Mouse (Mus musculus) limb, embryonic 13.5 days (tissue): ENCODE results near the gene Xxylt1. TPM values are rescaled to one million over a fixed set of nuclear protein-coding genes. Genes with fewer than 3 reads are reported as not detected.

Source experiments
- ATAC-seq: fragments of 200-750 bp; cut with Nextera tagmentation; 2 replicates; pipeline ENCODE4 v1.8.0; 2017; ENCODE audit warnings: low read depth, moderate number of reproducible peaks, moderate TSS enrichment; ENCODE audit not compliant: low FRiP score
- H3K27ac ChIP-seq: fragments of 300-500 bp; sonication (generic); 2 replicates; pipeline ENCODE4 v1.5.1; 2015; ENCODE audit warnings: inconsistent platforms, mild to moderate bottlenecking, moderate library complexity
- H3K27me3 ChIP-seq: fragments of 300-500 bp; sonication (generic); 2 replicates; pipeline ENCODE4 v1.6.1; 2015; ENCODE audit warnings: mild to moderate bottlenecking, inconsistent platforms
- H3K36me3 ChIP-seq: fragments of 300-500 bp; sonication (generic); 2 replicates; pipeline ENCODE4 v1.6.1; 2015; ENCODE audit warnings: inconsistent platforms, mild to moderate bottlenecking, moderate library complexity
- H3K4me1 ChIP-seq: fragments of 300-500 bp; sonication (generic); 2 replicates; pipeline ENCODE4 v1.6.1; 2015; ENCODE audit warnings: inconsistent platforms
- H3K4me2 ChIP-seq: fragments of 300-500 bp; sonication (generic); replicated peaks from 2 replicates; pipeline ENCODE4 v1.6.1; 2015; ENCODE audit warnings: inconsistent platforms, mild to moderate bottlenecking, moderate library complexity
- H3K4me3 ChIP-seq: fragments of 300-500 bp; sonication (generic); 2 replicates; pipeline ENCODE4 v1.5.1; 2015; ENCODE audit warnings: moderate library complexity, mild to moderate bottlenecking, inconsistent platforms
- H3K9ac ChIP-seq: fragments of 300-500 bp; sonication (generic); 2 replicates; pipeline ENCODE4 v1.6.1; 2015; ENCODE audit warnings: mild to moderate bottlenecking, inconsistent platforms
- H3K9me3 ChIP-seq: fragments of 300-500 bp; sonication (generic); 2 replicates; pipeline ENCODE4 v1.6.1; 2016; ENCODE audit warnings: inconsistent platforms
- WGBS: fragments of 180-500 bp; shearing (Covaris S2); methylation state at CpG from one replicate; pipeline ENCODE4 v1.1.7; 2015; 5-methylcytosine and 5-hydroxymethylcytosine counted together
- polyA plus RNA-seq: library from polyadenylated mRNA; unstranded; fragments of >200 nt; fragmentation: Nextera tagmentation; extraction: Ambion mirVana; gene quantifications from 2 replicates; pipeline ENCODE4 v1.2.1, GENCODE M21; 2015

Xxylt1 gene
- polyA plus RNA-seq = 17.9 and 18.3 TPM in 2 replicates

GRCm38 (mm10) chr16:31081125-31081664 is at the start of gene Xxylt1:
Xxylt1 (minus strand) TSS chr16:31081432.
- ATAC-seq = peak; percentile 98
- H3K9ac ChIP-seq = peak within 1 kb of the TSS; percentile 77
- no peaks in the 10 kb centered on the region for H3K9me3 ChIP-seq
- peaks cover 14% of the 10 kb centered on the region for H3K4me1 ChIP-seq
- peaks cover 4% of the 10 kb centered on the region; the same call in 1 of the 2 replicates for H3K36me3 ChIP-seq
- H3K4me3 ChIP-seq = peak within 1 kb of the TSS; percentile 81
- H3K27ac ChIP-seq = peak within 1 kb of the TSS; percentile 90
- H3K27me3 ChIP-seq = no peaks in the 10 kb centered on the region
- under 1% methylated on average over 54 of the region's 54 CpGs for WGBS
- peak within 1 kb of the TSS; percentile 96 for H3K4me2 ChIP-seq

DNA sequence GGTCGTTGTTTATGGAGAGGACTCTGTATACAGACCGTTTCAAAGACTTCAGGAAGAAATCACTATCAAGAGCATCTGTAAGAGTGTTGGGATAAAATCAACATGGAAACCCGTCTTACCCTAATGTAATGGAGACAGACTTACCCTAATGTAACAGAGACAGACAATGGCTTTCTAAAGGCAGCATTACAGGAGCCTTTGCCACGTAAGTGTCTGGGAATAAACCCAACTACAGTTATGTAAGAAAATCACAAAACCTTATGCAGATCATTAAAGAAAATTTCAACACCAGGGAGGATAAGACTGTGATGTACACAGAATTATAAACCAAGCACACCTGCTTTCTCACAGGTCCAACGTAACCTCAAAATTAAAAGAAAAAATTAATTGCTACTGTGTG is 46.9 kb upstream of the Xxylt1 start:
- no peaks in the 10 kb centered on the region for H3K4me1 ChIP-seq
- H3K27me3 ChIP-seq = no peaks in the 10 kb centered on the region
- H3K4me2 ChIP-seq = no peak overlapping the region
- H3K9me3 ChIP-seq = no peaks in the 10 kb centered on the region
- no peak for ATAC-seq
- H3K9ac ChIP-seq = no peak overlapping the region
- peaks cover 47% of the 10 kb centered on the region for H3K36me3 ChIP-seq
- no peak overlapping the region for H3K27ac ChIP-seq
- WGBS = 79% methylated on average over 5 of the region's 5 CpGs
- no peak overlapping the region for H3K4me3 ChIP-seq

DNA sequence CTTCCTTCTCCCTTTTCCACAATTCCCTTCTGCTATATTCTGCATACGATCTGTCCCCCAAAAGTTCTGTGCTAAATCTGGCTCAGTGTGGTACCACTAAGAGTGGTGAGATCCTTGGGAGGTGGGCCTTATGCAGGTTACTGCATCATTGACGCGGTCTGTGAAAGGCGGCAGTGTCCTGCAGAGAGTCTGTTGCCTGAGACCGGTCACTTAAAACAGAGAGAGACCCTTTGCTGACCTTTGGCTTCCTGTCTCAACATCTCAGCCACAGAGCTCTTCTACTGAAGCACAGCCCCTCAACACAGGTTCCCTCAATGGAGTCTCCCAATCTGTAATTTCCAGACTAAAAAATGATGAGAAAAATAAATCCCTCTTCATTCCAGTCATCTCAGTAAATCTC is 43.8 kb upstream of the Xxylt1 start:
- no peak overlapping the region for H3K4me3 ChIP-seq
- H3K9ac ChIP-seq = no peak overlapping the region
- H3K4me1 ChIP-seq = no peaks in the 10 kb centered on the region
- peaks cover 45% of the 10 kb centered on the region for H3K36me3 ChIP-seq
- no peaks in the 10 kb centered on the region for H3K27me3 ChIP-seq
- H3K4me2 ChIP-seq = no peak overlapping the region
- H3K27ac ChIP-seq = no peak overlapping the region
- no peaks in the 10 kb centered on the region for H3K9me3 ChIP-seq
- WGBS = 65% methylated on average over 5 of the region's 5 CpGs
- ATAC-seq = no peak

GRCm38 (mm10) chr16:31121612-31122011 is 40.4 kb upstream of the Xxylt1 start:
- Histone ChIP-seq H3K4me2 (no peak overlapping the region), H3K9ac (no peak overlapping the region), H3K9me3 (no peaks in the 10 kb centered on the region), H3K36me3 (peaks cover 26% of the 10 kb centered on the region), H3K4me3 (no peak overlapping the region), H3K4me1 (no peaks in the 10 kb centered on the region), H3K27ac (no peak overlapping the region), H3K27me3 (no peaks in the 10 kb centered on the region)
- ATAC-seq = no peak
- 92% methylated on average over 6 of the region's 6 CpGs for WGBS

DNA sequence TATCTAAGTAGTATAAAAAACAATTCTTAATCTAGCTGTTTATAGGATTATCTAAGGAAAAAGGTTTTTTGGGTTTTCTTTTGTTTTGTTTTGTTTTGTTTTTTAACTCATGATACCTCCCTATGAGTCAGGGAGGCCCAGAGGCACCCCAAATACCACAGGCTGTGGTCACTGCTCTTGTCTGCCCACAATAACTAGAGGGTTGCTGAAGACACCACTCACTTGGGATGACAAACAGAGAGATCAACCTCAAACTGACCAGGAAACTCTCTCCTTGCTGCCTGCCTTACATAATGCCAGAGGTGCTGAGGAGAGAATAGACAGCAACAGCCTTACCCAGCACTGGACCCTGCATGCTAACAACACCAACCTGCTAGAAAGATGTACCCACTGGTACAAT is 32.4 kb upstream of the Xxylt1 start:
- peaks cover 7% of the 10 kb centered on the region; the same call in 1 of the 2 replicates for H3K9me3 ChIP-seq
- no peak overlapping the region for H3K4me2 ChIP-seq
- H3K27me3 ChIP-seq = no peaks in the 10 kb centered on the region
- H3K9ac ChIP-seq = no peak overlapping the region
- no peak for ATAC-seq
- H3K27ac ChIP-seq = no peak overlapping the region
- H3K4me1 ChIP-seq = no peaks in the 10 kb centered on the region
- peaks cover 53% of the 10 kb centered on the region for H3K36me3 ChIP-seq
- no peak overlapping the region for H3K4me3 ChIP-seq

- ATAC-seq = no peak
- WGBS = 61% methylated on average over 2 of the region's 2 CpGs
- H3K4me1 ChIP-seq = no peaks in the 10 kb centered on the region
- no peak overlapping the region for H3K27ac ChIP-seq
- no peak overlapping the region for H3K9ac ChIP-seq
- H3K4me3 ChIP-seq = no peak overlapping the region
- H3K4me2 ChIP-seq = no peak overlapping the region
- no peaks in the 10 kb centered on the region for H3K27me3 ChIP-seq
- no peaks in the 10 kb centered on the region for H3K9me3 ChIP-seq
- H3K36me3 ChIP-seq = peaks cover 55% of the 10 kb centered on the region
These were observed 20.1 kb upstream of the Xxylt1 start for GRCm38 (mm10) chr16:31101352-31101751.

DNA sequence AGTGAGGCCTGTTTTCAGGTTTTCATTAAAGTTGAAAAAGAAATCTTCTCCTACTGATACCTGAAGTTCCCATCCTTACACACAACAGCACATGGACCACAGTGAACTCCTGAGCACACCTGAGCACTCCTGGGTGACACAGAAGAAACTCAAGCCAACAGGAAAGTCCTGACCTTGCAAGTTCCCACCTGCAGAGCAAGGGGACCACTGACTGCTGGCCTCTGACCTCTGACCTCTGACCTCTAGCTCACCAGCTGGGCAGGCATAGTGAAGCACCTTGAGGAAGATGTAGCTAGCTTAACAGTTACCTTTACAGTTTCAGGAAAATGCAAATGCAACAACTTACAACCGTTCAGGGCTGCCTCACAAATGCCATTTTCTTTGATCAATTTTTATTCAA is 18.7 kb upstream of the Xxylt1 start:
- Histone ChIP-seq H3K4me3 (no peak overlapping the region), H3K4me2 (no peak overlapping the region), H3K36me3 (peaks cover 52% of the 10 kb centered on the region), H3K27me3 (no peaks in the 10 kb centered on the region), H3K9me3 (no peaks in the 10 kb centered on the region), H3K27ac (no peak overlapping the region), H3K9ac (no peak overlapping the region), H3K4me1 (no peaks in the 10 kb centered on the region)
- 86% methylated on average over 1 of the region's 1 CpGs for WGBS
- ATAC-seq = no peak

DNA sequence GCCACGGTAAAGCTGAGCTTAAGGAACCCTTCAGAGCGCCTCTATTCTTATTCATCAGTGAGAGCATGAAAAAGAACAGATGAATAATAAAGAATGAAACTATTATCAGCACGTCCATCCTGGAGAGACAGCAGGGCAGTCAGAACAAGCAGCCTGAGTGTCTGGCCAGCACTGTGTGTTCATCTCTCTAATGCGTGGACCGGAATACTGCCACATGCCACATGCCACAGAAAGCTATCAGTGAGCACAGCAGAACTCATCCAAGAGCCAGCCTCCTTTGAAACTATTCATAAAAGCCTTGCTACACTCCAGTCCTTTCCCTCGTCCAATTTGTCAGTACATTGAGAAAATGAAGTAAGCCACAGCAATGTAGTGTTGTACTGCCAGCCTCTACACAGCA is 12.8 kb upstream of the Xxylt1 start:
- Histone ChIP-seq H3K9me3 (no peaks in the 10 kb centered on the region), H3K9ac (no peak overlapping the region), H3K4me1 (no peaks in the 10 kb centered on the region), H3K36me3 (peaks cover 7% of the 10 kb centered on the region), H3K4me3 (no peak overlapping the region), H3K27me3 (no peaks in the 10 kb centered on the region), H3K4me2 (no peak overlapping the region), H3K27ac (no peak overlapping the region)
- no peak for ATAC-seq
- WGBS = 85% methylated on average over 6 of the region's 6 CpGs

GRCm38 (mm10) chr16:31093186-31093585 is 12.0 kb upstream of the Xxylt1 start:
- H3K4me1 ChIP-seq = no peaks in the 10 kb centered on the region
- H3K9ac ChIP-seq = no peak overlapping the region
- 71% methylated on average over 9 of the region's 9 CpGs for WGBS
- H3K4me2 ChIP-seq = no peak overlapping the region
- H3K9me3 ChIP-seq = no peaks in the 10 kb centered on the region
- no peak for ATAC-seq
- H3K36me3 ChIP-seq = peaks cover 5% of the 10 kb centered on the region
- H3K4me3 ChIP-seq = no peak overlapping the region
- no peaks in the 10 kb centered on the region for H3K27me3 ChIP-seq
- no peak overlapping the region for H3K27ac ChIP-seq

- peaks cover 4% of the 10 kb centered on the region; the same call in 1 of the 2 replicates for H3K36me3 ChIP-seq
- peaks cover 14% of the 10 kb centered on the region for H3K4me1 ChIP-seq
- ATAC-seq = no peak
- no peak overlapping the region for H3K27ac ChIP-seq
- 70% methylated on average over 6 of the region's 6 CpGs for WGBS
- H3K4me3 ChIP-seq = no peak overlapping the region
- H3K4me2 ChIP-seq = peak overlapping the region; percentile 96; the same call in 1 of the 2 replicates
- H3K27me3 ChIP-seq = no peaks in the 10 kb centered on the region
- H3K9me3 ChIP-seq = no peaks in the 10 kb centered on the region
- no peak overlapping the region for H3K9ac ChIP-seq
These were observed 659 bp upstream of the Xxylt1 start for GRCm38 (mm10) chr16:31081891-31082290.

GRCm38 (mm10) chr16:31080573-31081051 is 620 bp downstream of the Xxylt1 start:
- peak; percentile 50 for ATAC-seq

GRCm38 (mm10) chr16:31077396-31077795 is 3.8 kb downstream of the Xxylt1 start:
- no peak overlapping the region for H3K4me2 ChIP-seq
- H3K9ac ChIP-seq = no peak overlapping the region
- H3K4me1 ChIP-seq = peaks cover 14% of the 10 kb centered on the region
- ATAC-seq = no peak
- no peaks in the 10 kb centered on the region for H3K27me3 ChIP-seq
- WGBS = 95% methylated on average over 5 of the region's 5 CpGs
- H3K36me3 ChIP-seq = peaks cover 4% of the 10 kb centered on the region; the same call in 1 of the 2 replicates
- no peaks in the 10 kb centered on the region for H3K9me3 ChIP-seq
- H3K4me3 ChIP-seq = no peak overlapping the region
- no peak overlapping the region for H3K27ac ChIP-seq

More at GRCm38 (mm10) chr16:31080573-31081051, 620 bp downstream of the Xxylt1 start:
- peak overlapping the region; percentile 90 for H3K27ac ChIP-seq
- peaks cover 14% of the 10 kb centered on the region for H3K4me1 ChIP-seq
- H3K36me3 ChIP-seq = peaks cover 4% of the 10 kb centered on the region; the same call in 1 of the 2 replicates
- WGBS = under 1% methylated on average over 36 of the region's 36 CpGs
- peak overlapping the region; percentile 81 for H3K4me3 ChIP-seq
- peak overlapping the region; percentile 96 for H3K4me2 ChIP-seq
- H3K27me3 ChIP-seq = no peaks in the 10 kb centered on the region
- peak overlapping the region; percentile 77 for H3K9ac ChIP-seq
- H3K9me3 ChIP-seq = no peaks in the 10 kb centered on the region

DNA sequence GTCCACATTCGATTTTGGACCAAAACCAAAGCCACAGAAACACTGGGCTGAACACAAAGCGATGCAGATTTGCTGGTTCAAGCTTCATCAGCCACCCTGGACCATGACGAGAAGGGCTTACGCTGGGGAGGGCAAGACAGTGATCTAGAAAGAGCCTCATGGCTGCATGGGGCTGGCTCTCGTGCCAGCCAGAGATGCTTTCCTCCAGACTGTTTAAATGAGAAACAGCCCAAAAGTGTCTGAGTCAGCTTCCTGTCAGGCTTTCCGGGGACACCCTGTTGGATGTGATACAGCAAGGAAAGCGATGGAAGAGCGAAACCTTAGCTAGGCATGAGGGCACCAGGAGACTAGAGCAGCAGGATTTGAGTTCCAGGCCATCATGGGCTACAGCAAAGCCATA is 4.8 kb downstream of the Xxylt1 start:
- H3K4me3 ChIP-seq = no peak overlapping the region
- peaks cover 11% of the 10 kb centered on the region for H3K4me1 ChIP-seq
- H3K27me3 ChIP-seq = no peaks in the 10 kb centered on the region
- WGBS = 77% methylated on average over 8 of the region's 8 CpGs
- H3K4me2 ChIP-seq = no peak overlapping the region
- peaks cover 4% of the 10 kb centered on the region; the same call in 1 of the 2 replicates for H3K36me3 ChIP-seq
- no peaks in the 10 kb centered on the region for H3K9me3 ChIP-seq
- H3K9ac ChIP-seq = no peak overlapping the region
- H3K27ac ChIP-seq = no peak overlapping the region
- no peak for ATAC-seq
